Mouse (Mus musculus): Measurements from ENCODE around the gene Ccdc88b.

- TF ChIP-seq TAL1 (IDR thresholded peaks at IDR 0.05; ENCODE audit: low read length): no peak
- TF ChIP-seq GATA1 (IDR thresholded peaks at IDR 0.05; ENCODE audit: low read length): no peak
These were observed 38.7 kb downstream of the Ccdc88b start for GRCm38 (mm10) chr19:6819143-6819827.
